Mouse (Mus musculus) MEL (cell line): ENCODE results near the gene Lhx5. TPM values are rescaled to one million over a fixed set of nuclear protein-coding genes. Genes with fewer than 3 reads are reported as not detected.
A peak's percentile ranks its signal among the peaks of the same experiment; 100 is the strongest.

Source experiments
- DNase-seq: peaks from one replicate; pipeline ENCODE4 v3.0.0; 2011; ENCODE audit warnings: low read depth, low spot score
- H3K27ac ChIP-seq: 2 replicates; pipeline ENCODE4 v1.5.1; 2012; ENCODE audit warnings: low read depth, mild to moderate bottlenecking, control low read depth, low read length, moderate library complexity; ENCODE audit not compliant: control insufficient read depth
- H3K27me3 ChIP-seq, 2 experiments: fragments of 150-350 bp in 1 of 2; sonication (generic) in 1 of 2; 2 replicates each; pipeline ENCODE4 v1.6.1; 2012; ENCODE audit warnings: low read length in 2 of 2, mild to moderate bottlenecking in 2 of 2, improper control_type of control experiment in 1 of 2, moderate library complexity in 1 of 2; ENCODE audit not compliant: insufficient read depth in 2 of 2, control insufficient read depth in 1 of 2
- H3K36me3 ChIP-seq, 2 experiments: 2 replicates each; pipeline ENCODE4 v1.6.1; 2012 to 2014; ENCODE audit warnings: low read length in 2 of 2, improper control_type of control experiment in 1 of 2, inconsistent platforms in 1 of 2, mild to moderate bottlenecking in 1 of 2; ENCODE audit not compliant: insufficient read depth in 2 of 2, control insufficient read depth in 1 of 2
- H3K4me1 ChIP-seq, 2 experiments: fragments of 150-350 bp in 1 of 2; sonication (generic) in 1 of 2; 2 replicates each; pipeline ENCODE4 v1.6.1; 2012; ENCODE audit warnings: low read length in 2 of 2, improper control_type of control experiment in 1 of 2, mild to moderate bottlenecking in 1 of 2; ENCODE audit not compliant: insufficient read depth in 2 of 2, control insufficient read depth in 1 of 2
- H3K4me3 ChIP-seq, 2 experiments: fragments of 150-350 bp in 1 of 2; sonication (generic) in 1 of 2; 2 replicates each; pipeline ENCODE4 v1.5.1; 2012; ENCODE audit warnings: low read depth in 2 of 2, low read length in 2 of 2, mild to moderate bottlenecking in 2 of 2, moderate library complexity in 2 of 2, control low read depth in 1 of 2, improper control_type of control experiment in 1 of 2; ENCODE audit not compliant: control insufficient read depth in 1 of 2, insufficient read depth in 1 of 2
- H3K79me2 ChIP-seq: 2 replicates; pipeline ENCODE4 v1.6.1; 2012; ENCODE audit warnings: mild to moderate bottlenecking, low read length, moderate library complexity; ENCODE audit not compliant: control insufficient read depth, poor library complexity, insufficient read depth
- H3K9ac ChIP-seq: 2 replicates; pipeline ENCODE4 v1.6.1; 2012; ENCODE audit warnings: low read depth, mild to moderate bottlenecking, control low read depth, low read length, moderate library complexity; ENCODE audit not compliant: control insufficient read depth, poor library complexity, severe bottlenecking
- H3K9me3 ChIP-seq: fragments of 150-350 bp; sonication (generic); replicated peaks from 2 replicates; pipeline ENCODE4 v1.6.1; 2012; ENCODE audit warnings: mild to moderate bottlenecking, low read length, improper control_type of control experiment, moderate library complexity; ENCODE audit not compliant: insufficient read depth
- CHD1 ChIP-seq: IDR thresholded peaks from 2 replicates; pipeline ENCODE4 v1.6.1; 2012; ENCODE audit warnings: low read depth, mild to moderate bottlenecking, inconsistent platforms, low read length, improper control_type of control experiment
- CTCF ChIP-seq, 3 experiments: IDR thresholded peaks in 2 of 3; conservative IDR thresholded peaks in 1 of 3; 2 replicates each; pipeline ENCODE4 v1.5.1; 2011 to 2012; ENCODE audit warnings: low read length in 3 of 3, low read depth in 2 of 3, mild to moderate bottlenecking in 2 of 3, improper control_type of control experiment in 1 of 3, inconsistent platforms in 1 of 3, mixed read lengths in 1 of 3, moderate library complexity in 1 of 3; ENCODE audit not compliant: control insufficient read depth in 1 of 3, insufficient read depth in 1 of 3, poor library complexity in 1 of 3, severe bottlenecking in 1 of 3
- E2F4 ChIP-seq: IDR thresholded peaks from 2 replicates; pipeline ENCODE4 v1.6.1; 2011; ENCODE audit warnings: low read depth, low read length, improper control_type of control experiment, borderline replicate concordance
- ELF1 ChIP-seq: IDR thresholded peaks from 2 replicates; pipeline ENCODE4 v1.6.1; 2014; ENCODE audit warnings: low read depth, mild to moderate bottlenecking, inconsistent platforms, low read length, improper control_type of control experiment, moderate library complexity
- EP300 ChIP-seq, 2 experiments: IDR thresholded peaks; 2 replicates each; pipeline ENCODE4 v1.6.1; 2011; ENCODE audit warnings: improper control_type of control experiment in 2 of 2, low read length in 2 of 2, low read depth in 1 of 2, mild to moderate bottlenecking in 1 of 2
- ETS1 ChIP-seq: IDR thresholded peaks from 2 replicates; pipeline ENCODE4 v1.6.1; 2012; ENCODE audit warnings: low read depth, mild to moderate bottlenecking, inconsistent platforms, low read length, improper control_type of control experiment, moderate library complexity
- GABPA ChIP-seq: IDR thresholded peaks from 2 replicates; pipeline ENCODE4 v1.6.1; 2012; ENCODE audit warnings: low read depth, mild to moderate bottlenecking, inconsistent platforms, low read length, improper control_type of control experiment, moderate library complexity
- HCFC1 ChIP-seq: IDR thresholded peaks from 2 replicates; pipeline ENCODE4 v1.6.1; 2012; ENCODE audit warnings: low read depth, mild to moderate bottlenecking, inconsistent platforms, low read length, improper control_type of control experiment, moderate library complexity
- JUND ChIP-seq: IDR thresholded peaks from 2 replicates; pipeline ENCODE4 v1.6.1; 2011; ENCODE audit warnings: low read depth, mild to moderate bottlenecking, improper control_type of control experiment, low read length
- KAT2A ChIP-seq: conservative IDR thresholded peaks from 2 replicates; pipeline ENCODE4 v1.6.1; 2012; ENCODE audit warnings: low read depth, low read length, improper control_type of control experiment, inconsistent platforms
- MAX ChIP-seq: IDR thresholded peaks from 2 replicates; pipeline ENCODE4 v1.6.1; 2011; ENCODE audit warnings: low read length, improper control_type of control experiment
- MEF2A ChIP-seq: IDR thresholded peaks from 2 replicates; pipeline ENCODE4 v1.6.1; 2014; ENCODE audit warnings: low read depth, mild to moderate bottlenecking, inconsistent platforms, low read length, improper control_type of control experiment; ENCODE audit not compliant: poor library complexity, insufficient replicate concordance, severe bottlenecking; ENCODE audit errors: extremely low read depth
- NELFE ChIP-seq: IDR thresholded peaks from 2 replicates; pipeline ENCODE4 v1.6.1; 2011; ENCODE audit warnings: low read depth, low read length, improper control_type of control experiment
- NRF1 ChIP-seq: IDR thresholded peaks from 2 replicates; pipeline ENCODE4 v1.6.1; 2014; ENCODE audit warnings: low read depth, mild to moderate bottlenecking, inconsistent platforms, low read length, improper control_type of control experiment, moderate library complexity; ENCODE audit not compliant: poor library complexity, insufficient read depth, severe bottlenecking
- POLR2A ChIP-seq, 2 experiments: IDR thresholded peaks; 2 replicates each; pipeline ENCODE4 v1.6.1; 2011 to 2012; ENCODE audit warnings: low read length in 2 of 2, mild to moderate bottlenecking in 2 of 2, control low read depth in 1 of 2, improper control_type of control experiment in 1 of 2, low read depth in 1 of 2, moderate library complexity in 1 of 2; ENCODE audit not compliant: control insufficient read depth in 1 of 2, insufficient read depth in 1 of 2, poor library complexity in 1 of 2
- POLR2AphosphoS2 ChIP-seq: IDR thresholded peaks from 2 replicates; pipeline ENCODE4 v1.6.1; 2011; ENCODE audit warnings: low read length, improper control_type of control experiment
- POLR2AphosphoS5 ChIP-seq: IDR thresholded peaks from 2 replicates; pipeline ENCODE4 v1.6.1; 2012; ENCODE audit warnings: low read depth, borderline replicate concordance, mild to moderate bottlenecking, inconsistent platforms, low read length, moderate library complexity, mixed read lengths
- RAD21 ChIP-seq: IDR thresholded peaks from 2 replicates; pipeline ENCODE4 v1.6.1; 2011; ENCODE audit warnings: mild to moderate bottlenecking, low read depth, low read length, improper control_type of control experiment
- RCOR1 ChIP-seq: IDR thresholded peaks from 2 replicates; pipeline ENCODE4 v1.6.1; 2012; ENCODE audit warnings: low read depth, mild to moderate bottlenecking, inconsistent platforms, low read length, improper control_type of control experiment
- SIN3A ChIP-seq: IDR thresholded peaks from 2 replicates; pipeline ENCODE4 v1.6.1; 2012; ENCODE audit warnings: low read length, improper control_type of control experiment, inconsistent platforms
- SMC3 ChIP-seq: IDR thresholded peaks from 2 replicates; pipeline ENCODE4 v1.6.1; 2011; ENCODE audit warnings: low read depth, low read length, improper control_type of control experiment
- TAL1 ChIP-seq: IDR thresholded peaks from 2 replicates; pipeline ENCODE4 v1.6.1; 2012; ENCODE audit warnings: mild to moderate bottlenecking, inconsistent platforms, low read length, moderate library complexity, mixed read lengths
- TBP ChIP-seq: IDR thresholded peaks from 2 replicates; pipeline ENCODE4 v1.8.0; 2011; ENCODE audit warnings: low read depth, low read length, improper control_type of control experiment
- TCF12 ChIP-seq: IDR thresholded peaks from 2 replicates; pipeline ENCODE4 v1.6.1; 2014; ENCODE audit warnings: low read depth, mild to moderate bottlenecking, inconsistent platforms, low read length, improper control_type of control experiment, moderate library complexity
- UBTF ChIP-seq: IDR thresholded peaks from 2 replicates; pipeline ENCODE4 v1.6.1; 2012; ENCODE audit warnings: low read depth, mild to moderate bottlenecking, inconsistent platforms, low read length, improper control_type of control experiment, moderate library complexity, borderline replicate concordance; ENCODE audit not compliant: insufficient read depth
- USF2 ChIP-seq, 2 experiments: IDR thresholded peaks; 2 replicates each; pipeline ENCODE4 v1.6.1; 2011 to 2012; ENCODE audit warnings: improper control_type of control experiment in 2 of 2, low read length in 2 of 2, borderline replicate concordance in 1 of 2, inconsistent platforms in 1 of 2, low read depth in 1 of 2, mild to moderate bottlenecking in 1 of 2; ENCODE audit not compliant: insufficient read depth in 1 of 2
- ZC3H11A ChIP-seq: IDR thresholded peaks from 2 replicates; pipeline ENCODE4 v1.6.1; 2012; ENCODE audit warnings: low read depth, mild to moderate bottlenecking, inconsistent platforms, low read length, improper control_type of control experiment
- ZKSCAN1 ChIP-seq: IDR thresholded peaks from 2 replicates; pipeline ENCODE4 v1.6.1; 2012; ENCODE audit warnings: low read depth, mild to moderate bottlenecking, inconsistent platforms, low read length, improper control_type of control experiment, moderate library complexity
- ZMIZ1 ChIP-seq: IDR thresholded peaks from 2 replicates; pipeline ENCODE4 v1.6.1; 2012; ENCODE audit warnings: low read depth, mild to moderate bottlenecking, inconsistent platforms, low read length, improper control_type of control experiment, moderate library complexity
- polyA plus RNA-seq, 2 experiments: library from polyadenylated mRNA; stranded (reverse) in 1 of 2; unstranded in 1 of 2; fragments of >175 nt in 1 of 2; fragments of >200 nt in 1 of 2; gene quantifications; 2 replicates each; pipeline versions ENCODE4 v1.2.1 to v1.2.4; 2012; ENCODE audit warnings: low replicate concordance in 2 of 2, low read depth in 1 of 2; ENCODE audit not compliant: insufficient read length in 2 of 2, insufficient read depth in 1 of 2, missing spikeins in 1 of 2
- total RNA-seq: library from RNA; depleted of rRNA; stranded (reverse); fragments of 300-350 nt; gene quantifications from 2 replicates; pipeline ENCODE4 v1.2.3, GENCODE M21; 2012

Lhx5 gene
- total and polyA plus RNA-seq, 3 experiments, result not detected

GRCm38 (mm10) chr5:120464321-120464720 lies 32.8 kb downstream of the Lhx5 start:
- DNase-seq, result peak; percentile 60
- Histone ChIP-seq H3K27ac (no peak overlapping the region), H3K4me1 (peaks cover 4 to 14% of the 10 kb centered on the region in 2 experiments), H3K27me3 (no peaks in the 10 kb centered on the region), H3K79me2 (no peaks in the 10 kb centered on the region), H3K9ac (no peak overlapping the region), H3K4me3 (no peak overlapping the region), H3K36me3 (peaks cover 0 to 5% of the 10 kb centered on the region in 2 experiments; a peak in 2 of 4 replicates), H3K9me3 (no peaks in the 10 kb centered on the region)
- no peak for TF ChIP-seq ZKSCAN1
- TF ChIP-seq ZC3H11A, result 0 out of 2 replicates have a peak, but pooled peaks have one; percentile 6
- TF ChIP-seq RAD21, result peak; percentile 56
- TF ChIP-seq POLR2A (IDR thresholded peaks at IDR 0.05; ENCODE audit: control insufficient read depth in 1 of 2, insufficient read depth in 1 of 2, low read depth in 1 of 2, low read length in 2 of 2, poor library complexity in 1 of 2), result no peak
- TF ChIP-seq CTCF (IDR thresholded peaks at IDR 0.05 in 2 of 3, conservative IDR thresholded peaks at IDR 0.05 in 1 of 3; ENCODE audit: control insufficient read depth in 1 of 3, insufficient read depth in 1 of 3, low read depth in 2 of 3, low read length in 3 of 3, poor library complexity in 1 of 3, severe bottlenecking in 1 of 3), result peak; percentile 66 to 75 (median 74)
- no peak for TF ChIP-seq TCF12
- peak; percentile 45 for TF ChIP-seq SMC3

GRCm38 (mm10) chr5:120465062-120465461 lies 33.6 kb downstream of the Lhx5 start:
- Histone ChIP-seq H3K27me3 (no peaks in the 10 kb centered on the region), H3K4me1 (peaks cover 4 to 14% of the 10 kb centered on the region in 2 experiments), H3K79me2 (no peaks in the 10 kb centered on the region), H3K36me3 (peaks cover 0 to 5% of the 10 kb centered on the region in 2 experiments; a peak in 2 of 4 replicates), H3K4me3 (no peak overlapping the region), H3K9ac (no peak overlapping the region), H3K9me3 (no peaks in the 10 kb centered on the region), H3K27ac (peak overlapping the region; percentile 49)
- DNase-seq, result peak; percentile 78
- no peak for TF ChIP-seq ETS1
- TF ChIP-seq ZC3H11A, result peak; percentile 40; the same call in 1 of the 2 replicates
- no peak for TF ChIP-seq POLR2AphosphoS5
- TF ChIP-seq ELF1, result no peak
- no peak for TF ChIP-seq EP300 (IDR thresholded peaks at IDR 0.05; ENCODE audit: low read depth in 1 of 2, low read length in 2 of 2)
- TF ChIP-seq POLR2AphosphoS2, result no peak
- TF ChIP-seq SIN3A, result peak; percentile 32; the same call in 1 of the 2 replicates
- no peak for TF ChIP-seq TAL1
- TF ChIP-seq GABPA, result no peak
- peak; percentile 83 to 89 (median 84) for TF ChIP-seq CTCF (IDR thresholded peaks at IDR 0.05 in 2 of 3, conservative IDR thresholded peaks at IDR 0.05 in 1 of 3; ENCODE audit: control insufficient read depth in 1 of 3, insufficient read depth in 1 of 3, low read depth in 2 of 3, low read length in 3 of 3, poor library complexity in 1 of 3, severe bottlenecking in 1 of 3)
- TF ChIP-seq ZMIZ1, result no peak
- TF ChIP-seq NELFE, result no peak
- TF ChIP-seq SMC3, result peak; percentile 67
- no peak for TF ChIP-seq MEF2A
- no peak for TF ChIP-seq MAX
- TF ChIP-seq UBTF, result no peak
- TF ChIP-seq TBP, result no peak
- no peak for TF ChIP-seq NRF1
- peak; percentile 36 for TF ChIP-seq RAD21
- TF ChIP-seq E2F4, result no peak
- TF ChIP-seq POLR2A (IDR thresholded peaks at IDR 0.05; ENCODE audit: control insufficient read depth in 1 of 2, insufficient read depth in 1 of 2, low read depth in 1 of 2, low read length in 2 of 2, poor library complexity in 1 of 2), result no peak
- TF ChIP-seq RCOR1, result no peak
- no peak for TF ChIP-seq KAT2A
- TF ChIP-seq USF2 (IDR thresholded peaks at IDR 0.05; ENCODE audit: borderline replicate concordance in 1 of 2, insufficient read depth in 1 of 2, low read depth in 1 of 2, low read length in 2 of 2), result no peak
- TF ChIP-seq JUND, result no peak
- TF ChIP-seq HCFC1, result no peak
- TF ChIP-seq CHD1, result no peak
